20 mouse cellular contexts compared by ENCODE assay signal in genomic region chr8:90134626-90135025, GRCm38 (mm10).
DNase-seq lines count a peak whose midpoint lies in the region; ATAC-seq lines count a peak whose summit lies in the region.
"Had no signal": no experiment of that assay in that cellular context is flagged by ENCODE, and none has a peak within 500 bp of the region (broad histone marks: within the 10 kb centered on the region; RNA-seq: fewer than 3 reads in every experiment).

No protein-coding gene starts in this region.

- H3K9ac ChIP-seq in heart, embryonic 14.5 days (ENCODE audit: low read length), result no peak overlapping the region
- no peak overlapping the region for H3K9ac ChIP-seq in kidney, embryonic 16.5 days (replicated peaks; ENCODE audit: low read length)
- H3K9ac ChIP-seq: embryonic facial prominence, embryonic 13.5 days; forebrain, embryonic 12.5 days; forebrain, postnatal 0 days; hindbrain, embryonic 13.5 days had no signal

- no peaks in the 10 kb centered on the region for H3K36me3 ChIP-seq in heart, embryonic 14.5 days (ENCODE audit: control insufficient read depth, insufficient read depth, low read length)
- no peaks in the 10 kb centered on the region for H3K36me3 ChIP-seq in kidney, embryonic 16.5 days (ENCODE audit: insufficient read depth, low read length)
- H3K36me3 ChIP-seq: embryonic facial prominence, embryonic 13.5 days; forebrain, embryonic 12.5 days; hindbrain, embryonic 13.5 days had no signal

- 43% methylated on average over 5 of the region's 5 CpGs for WGBS in heart, embryonic 14.5 days
- 81% methylated on average over 5 of the region's 5 CpGs for WGBS in kidney, embryonic 16.5 days

- intact Hi-C loops in heart, postnatal 10 days (cut with DNase I), result loop anchor here (5.0 kb wide), 1 partner anchor 122 kb away; no protein-coding TSS in a partner anchor

- H3K27ac ChIP-seq in heart, embryonic 14.5 days (replicated peaks in 1 of 2; ENCODE audit: control insufficient read depth in 1 of 2, insufficient read depth in 1 of 2, low read depth in 2 of 2, low read length in 2 of 2), result peak overlapping the region; percentile 75 to 81; a peak in 3 of 4 replicates
- H3K27ac ChIP-seq in kidney, embryonic 16.5 days (ENCODE audit: low read length), result no peak overlapping the region
- H3K27ac ChIP-seq: embryonic facial prominence, embryonic 13.5 days; forebrain, embryonic 12.5 days; hindbrain, embryonic 13.5 days; hindbrain, postnatal 0 days had no signal

- H3K9me3 ChIP-seq in heart, embryonic 14.5 days (ENCODE audit: control insufficient read depth, low read length), result no peaks in the 10 kb centered on the region
- no peaks in the 10 kb centered on the region for H3K9me3 ChIP-seq in kidney, embryonic 16.5 days (ENCODE audit: low read length)
- H3K9me3 ChIP-seq: embryonic facial prominence, embryonic 13.5 days; forebrain, embryonic 12.5 days; hindbrain, embryonic 13.5 days had no signal

- H3K4me2 ChIP-seq in heart, embryonic 14.5 days (ENCODE audit: low read length), result no peak overlapping the region; the same call in none of the 2 replicates
- no peak overlapping the region for H3K4me2 ChIP-seq in kidney, embryonic 16.5 days (replicated peaks; ENCODE audit: low read depth, low read length)
- H3K4me2 ChIP-seq: embryonic facial prominence, embryonic 13.5 days; forebrain, embryonic 12.5 days; hindbrain, embryonic 13.5 days had no signal

- DNase-seq in heart, adult 8-10 months (ENCODE audit: low spot score), result peak; percentile 0
- DNase-seq in heart, adult 11 months, result no peak
- DNase-seq in heart, postnatal 10 days, result peak; percentile 33 to 45
- DNase-seq in lung, postnatal 14 days, result no peak
- DNase-seq: adrenal gland, postnatal 14 days; cerebellum, adult 11-12 months; cerebellum, adult 9-11 months; cerebellum, postnatal 36 days; forebrain, postnatal 0 days; gastrocnemius, postnatal 14 days; kidney, adult 11 months had no signal

- ATAC-seq in heart, embryonic 14.5 days (ENCODE audit: insufficient number of reproducible peaks, insufficient read depth, low FRiP score, low read depth), result peak; percentile 35; the same call in 1 of the 2 replicates
- no peak for ATAC-seq in kidney, embryonic 16.5 days (ENCODE audit: low FRiP score, low TSS enrichment)
- ATAC-seq: activated CD4-positive, CD25-positive, alpha-beta regulatory T cell, adult 4 months; forebrain, postnatal 0 days; hindbrain, postnatal 0 days; Patski had no signal

- H3K4me1 ChIP-seq in heart, embryonic 14.5 days (ENCODE audit: control insufficient read depth in 2 of 2, insufficient read depth in 2 of 2, low read length in 2 of 2), result peaks cover 2 to 19% of the 10 kb centered on the region in 2 experiments; a peak in 3 of 4 replicates
- 0 out of 2 replicates have a peak, but pooled peaks cover 4% of the 10 kb centered on the region for H3K4me1 ChIP-seq in kidney, embryonic 16.5 days (ENCODE audit: insufficient read depth, low read length)
- H3K4me1 ChIP-seq: embryonic facial prominence, embryonic 13.5 days; forebrain, embryonic 12.5 days; hindbrain, embryonic 13.5 days had no signal

- H3K27me3 ChIP-seq in heart, embryonic 14.5 days (ENCODE audit: control insufficient read depth, insufficient read depth, low read length), result no peaks in the 10 kb centered on the region
- H3K27me3 ChIP-seq in kidney, embryonic 16.5 days (ENCODE audit: insufficient read depth, low read length), result no peaks in the 10 kb centered on the region
- H3K27me3 ChIP-seq: CH12.LX; embryonic facial prominence, embryonic 13.5 days; forebrain, embryonic 12.5 days; hindbrain, embryonic 13.5 days had no signal

- H3K4me3 ChIP-seq in heart, embryonic 14.5 days (ENCODE audit: control insufficient read depth in 1 of 2, insufficient read depth in 1 of 2, low read depth in 1 of 2, low read length in 2 of 2), result no peak overlapping the region
- H3K4me3 ChIP-seq in kidney, embryonic 16.5 days (ENCODE audit: low read length), result no peak overlapping the region
- H3K4me3 ChIP-seq: embryonic facial prominence, embryonic 13.5 days; forebrain, embryonic 12.5 days; hindbrain, embryonic 13.5 days had no signal

Comparison
In these comparisons a context has a peak if more than half of its experiments do, and no peak if none do; other contexts are left out.
1. DNase-seq: peak in heart, adult 8-10 months (single experiment) and heart, postnatal 10 days (2 of 2); none in heart, adult 11 months (single experiment) and lung, postnatal 14 days (single experiment).